Mouse (Mus musculus) CH12.LX (cell line): ENCODE measurements around the gene Osbpl6.
"Not testable (repeated sequence)": the region's sequence is repeated elsewhere in the genome, so short reads cannot be mapped to it uniquely, and the experiment has no call there.

Experiments
- CTCF ChIP-seq, 2 experiments: IDR thresholded peaks in 1 of 2; conservative IDR thresholded peaks in 1 of 2; 2 replicates each; pipeline ENCODE4 v1.5.1; 2011 to 2012; ENCODE audit warnings: low read depth in 2 of 2, low read length in 2 of 2, improper control_type of control experiment in 1 of 2, inconsistent platforms in 1 of 2, mild to moderate bottlenecking in 1 of 2, moderate library complexity in 1 of 2
- HCFC1 ChIP-seq: IDR thresholded peaks from 2 replicates; pipeline ENCODE4 v1.6.1; 2012; ENCODE audit warnings: low read depth, mild to moderate bottlenecking, inconsistent platforms, low read length, improper control_type of control experiment
- MAFK ChIP-seq: IDR thresholded peaks from 2 replicates; pipeline ENCODE4 v1.6.1; 2011; ENCODE audit warnings: low read length, improper control_type of control experiment; ENCODE audit not compliant: insufficient replicate concordance
- MXI1 ChIP-seq: IDR thresholded peaks from 2 replicates; pipeline ENCODE4 v1.6.1; 2011; ENCODE audit warnings: mild to moderate bottlenecking, low read depth, low read length, improper control_type of control experiment
- NELFE ChIP-seq: IDR thresholded peaks from 2 replicates; pipeline ENCODE4 v1.6.1; 2011; ENCODE audit warnings: low read depth, low read length, improper control_type of control experiment
- POLR2A ChIP-seq: IDR thresholded peaks from 2 replicates; pipeline ENCODE4 v1.6.1; 2011; ENCODE audit warnings: low read depth, mild to moderate bottlenecking, improper control_type of control experiment, low read length
- POLR2AphosphoS2 ChIP-seq: IDR thresholded peaks from 2 replicates; pipeline ENCODE4 v1.6.1; 2011; ENCODE audit warnings: low read depth, low read length, improper control_type of control experiment

DNA sequence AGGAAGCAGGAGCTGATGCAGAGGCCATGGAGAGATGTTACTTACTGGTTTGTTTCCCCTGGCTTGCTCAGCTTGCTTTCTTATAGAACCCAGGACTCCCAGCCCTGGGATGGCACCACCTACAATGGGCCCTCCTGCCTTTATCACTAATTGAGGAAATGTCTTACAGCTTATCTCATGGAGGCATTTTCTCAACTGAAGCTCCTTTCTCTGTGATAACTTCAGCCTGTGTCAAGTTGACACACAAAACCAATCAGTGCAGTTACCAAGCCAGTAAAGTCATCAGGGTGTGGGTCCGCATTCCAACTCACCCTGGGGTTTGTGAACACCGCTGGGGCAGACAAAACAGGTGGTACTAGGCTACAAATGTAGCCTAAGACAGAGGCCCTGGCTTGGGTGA, 216.0 kb downstream of the Osbpl6 start:
- TF ChIP-seq CTCF (conservative IDR thresholded peaks at IDR 0.05 in 1 of 2, IDR thresholded peaks at IDR 0.05 in 1 of 2; ENCODE audit: low read depth in 2 of 2, low read length in 2 of 2); POLR2A; POLR2AphosphoS2; MXI1; NELFE; HCFC1; MAFK: not testable (repeated sequence)
